In genomic region chr4:88867366-88867925, GRCm38 (mm10) we compare ENCODE assay signal across 8 mouse cellular contexts. TPM values are rescaled to one million over a fixed set of nuclear protein-coding genes. Genes with fewer than 3 reads are reported as not detected.
A peak's percentile ranks its signal among the peaks of the same experiment; 100 is the strongest.
DNase-seq lines count a peak whose midpoint lies in the region; ATAC-seq and TF ChIP-seq lines count a peak whose summit lies in the region.

No protein-coding gene starts in this region.

- peak overlapping the region; percentile 47 for H3K4me3 ChIP-seq in hindbrain, embryonic 12.5 days

- in situ Hi-C loops in Patski (cut with MboI; ENCODE audit: low pct_unique_long_range_greater_than_20kb): loop anchor here (25.0 kb wide), 1 partner anchor 105 kb away; the partner anchor contains the start of genes Gm13271, Gm13283 and Gm13290

- H3K36me3 ChIP-seq in hindbrain, embryonic 12.5 days: no peaks in the 10 kb centered on the region

- peak; percentile 90 for ATAC-seq in Patski
- ATAC-seq in hindbrain, embryonic 12.5 days (ENCODE audit: low FRiP score): peak; percentile 51

- H3K9me3 ChIP-seq in hindbrain, embryonic 12.5 days (replicated peaks): no peaks in the 10 kb centered on the region

- no peak overlapping the region for H3K9ac ChIP-seq in hindbrain, embryonic 12.5 days

- H3K27ac ChIP-seq in hindbrain, embryonic 12.5 days: no peak overlapping the region

- no peaks in the 10 kb centered on the region for H3K27me3 ChIP-seq in Patski
- H3K27me3 ChIP-seq in hindbrain, embryonic 12.5 days: 0 out of 2 replicates have a peak, but pooled peaks cover 5% of the 10 kb centered on the region

- CTCF ChIA-PET in Patski (lab: Charles Lee): interaction anchor here (1.0 to 4.3 kb wide), 4 partner anchors 9 to 110 kb away, joined by 3 to 31 read pairs (median 4); no protein-coding TSS in a partner anchor

- H3K4me2 ChIP-seq in hindbrain, embryonic 12.5 days (replicated peaks): peak overlapping the region; percentile 93

- DNase-seq in Patski (ENCODE audit: low read depth, low spot score): peak; percentile 39
- DNase-seq in cerebellum, postnatal 10 days: peak; percentile 86 to 88
- peak; percentile 27 to 65 for DNase-seq in frontal cortex, postnatal 10 days (ENCODE audit: low spot score in 2 of 2)
- DNase-seq in layer of hippocampus, postnatal 14 days (ENCODE audit: low spot score in 2 of 2): peak; percentile 72 to 74
- DNase-seq in lung, postnatal 25 days (ENCODE audit: low spot score): peak; percentile 76
- DNase-seq in retina, adult 2 months (ENCODE audit: low read depth, low spot score): peak; percentile 34
- peak; percentile 87 for DNase-seq in thymus, postnatal 25 days

- POLR2A ChIA-PET in Patski (lab: Charles Lee): interaction anchor here (0.8 to 1.0 kb wide), 2 partner anchors 111 to 190 kb away, joined by 3 read pairs; no protein-coding TSS in a partner anchor

- peaks cover 7% of the 10 kb centered on the region for H3K4me1 ChIP-seq in hindbrain, embryonic 12.5 days

- TF ChIP-seq CTCF in Patski (IDR thresholded peaks at IDR 0.05): peak; percentile 89

- WGBS in hindbrain, embryonic 12.5 days: under 1% methylated on average over 7 of the region's 8 CpGs

RNA-seq across cellular contexts. Expression of gene Ifne, which starts 12.6 kb away (rescaled TPM):
- polyA plus RNA-seq in Patski (2021): 0.15 TPM
- polyA plus RNA-seq in hindbrain, embryonic 12.5 days (2016; fragmentation: Nextera tagmentation; extraction: Ambion mirVana): not detected in 2 replicates
- total RNA-seq in layer of hippocampus, postnatal 14 days (2021): not detected

RNA-seq across cellular contexts. Expression of gene Ifna1, which starts 17.6 kb away (rescaled TPM):
- not detected for polyA plus RNA-seq in Patski (2021)
- polyA plus RNA-seq in hindbrain, embryonic 12.5 days (2016; fragmentation: Nextera tagmentation; extraction: Ambion mirVana): not detected in 2 replicates
- not detected for total RNA-seq in layer of hippocampus, postnatal 14 days (2021)

RNA-seq across cellular contexts. Expression of gene Ifna4, which starts 25.8 kb away (rescaled TPM):
- polyA plus RNA-seq in Patski (2021): not detected
- not detected in 2 replicates for polyA plus RNA-seq in hindbrain, embryonic 12.5 days (2016; fragmentation: Nextera tagmentation; extraction: Ambion mirVana)
- not detected for total RNA-seq in layer of hippocampus, postnatal 14 days (2021)

RNA-seq across cellular contexts. Expression of gene Ifna5, which starts 32.1 kb away (rescaled TPM):
- polyA plus RNA-seq in Patski (2021): not detected
- not detected in 2 replicates for polyA plus RNA-seq in hindbrain, embryonic 12.5 days (2016; fragmentation: Nextera tagmentation; extraction: Ambion mirVana)
- not detected for total RNA-seq in layer of hippocampus, postnatal 14 days (2021)

RNA-seq across cellular contexts. Expression of gene Ifna6, which starts 40.2 kb away (rescaled TPM):
- polyA plus RNA-seq in Patski (2021): not detected
- polyA plus RNA-seq in hindbrain, embryonic 12.5 days (2016; fragmentation: Nextera tagmentation; extraction: Ambion mirVana): not detected in 2 replicates
- not detected for total RNA-seq in layer of hippocampus, postnatal 14 days (2021)

Comparison
In these comparisons a context has a peak if more than half of its experiments do, and no peak if none do; other contexts are left out.
1. DNase-seq: peak in every context shown above with its lines; median percentile 87 in cerebellum, postnatal 10 days; 87 in thymus, postnatal 25 days; 76 in lung, postnatal 25 days; 73 in layer of hippocampus, postnatal 14 days; 46 in frontal cortex, postnatal 10 days; 39 in Patski; 34 in retina, adult 2 months.